Mouse (Mus musculus) stomach, embryonic 14.5 days (tissue): ENCODE data around the gene Snx29. TPM values are rescaled to one million over a fixed set of nuclear protein-coding genes. Genes with fewer than 3 reads are reported as not detected.

Source experiments
- ATAC-seq: fragments of 200-750 bp; cut with Nextera tagmentation; 2 replicates; pipeline ENCODE4 v1.8.0; 2017; ENCODE audit warnings: low read depth, moderate TSS enrichment; ENCODE audit not compliant: insufficient number of reproducible peaks, insufficient read depth, low FRiP score
- H3K27ac ChIP-seq: fragments of 300-500 bp; sonication (generic); 2 replicates; pipeline ENCODE4 v1.5.1; 2014; ENCODE audit warnings: mild to moderate bottlenecking, low read length, moderate library complexity, mixed read lengths
- H3K27me3 ChIP-seq: fragments of 300-500 bp; sonication (generic); 2 replicates; pipeline ENCODE4 v1.6.1; 2014; ENCODE audit warnings: low read length, control low read depth, mixed read lengths; ENCODE audit not compliant: control insufficient read depth, insufficient read depth
- H3K36me3 ChIP-seq: fragments of 300-500 bp; sonication (generic); 2 replicates; pipeline ENCODE4 v1.6.1; 2014; ENCODE audit warnings: mild to moderate bottlenecking, control low read depth, low read length, moderate library complexity, mixed read lengths; ENCODE audit not compliant: control insufficient read depth, insufficient read depth
- H3K4me1 ChIP-seq: fragments of 300-500 bp; sonication (generic); 2 replicates; pipeline ENCODE4 v1.6.1; 2014; ENCODE audit warnings: low read length, control low read depth, mixed read lengths; ENCODE audit not compliant: control insufficient read depth, insufficient read depth
- H3K4me2 ChIP-seq: fragments of 300-500 bp; sonication (generic); replicated peaks from 2 replicates; pipeline ENCODE4 v1.6.1; 2014; ENCODE audit warnings: low read depth, low read length, control low read depth
- H3K4me3 ChIP-seq: fragments of 300-500 bp; sonication (generic); 2 replicates; pipeline ENCODE4 v1.5.1; 2014; ENCODE audit warnings: low read depth, low read length, control low read depth
- H3K9ac ChIP-seq: fragments of 300-500 bp; sonication (generic); replicated peaks from 2 replicates; pipeline ENCODE4 v1.6.1; 2014; ENCODE audit warnings: low read depth, mild to moderate bottlenecking, control low read depth, low read length, moderate library complexity, mixed read lengths
- H3K9me3 ChIP-seq: fragments of 300-500 bp; sonication (generic); 2 replicates; pipeline ENCODE4 v1.6.1; 2016; ENCODE audit warnings: low read depth, low read length, control low read depth; ENCODE audit not compliant: control insufficient read depth
- WGBS: fragments of 180-500 bp; shearing (Covaris S2); extraction: QIAGEN DNeasy Blood & Tissue Kit; methylation state at CpG from one replicate; pipeline ENCODE4 v1.1.7; 2014; 5-methylcytosine and 5-hydroxymethylcytosine counted together
- polyA plus RNA-seq: library from polyadenylated mRNA; unstranded; fragments of >200 nt; fragmentation: Nextera tagmentation; extraction: Ambion mirVana; gene quantifications from 2 replicates; pipeline ENCODE4 v1.2.1, GENCODE M21; 2014

Snx29 gene
- polyA plus RNA-seq, 1 experiment from 2014 or later = 13.6 TPM

DNA sequence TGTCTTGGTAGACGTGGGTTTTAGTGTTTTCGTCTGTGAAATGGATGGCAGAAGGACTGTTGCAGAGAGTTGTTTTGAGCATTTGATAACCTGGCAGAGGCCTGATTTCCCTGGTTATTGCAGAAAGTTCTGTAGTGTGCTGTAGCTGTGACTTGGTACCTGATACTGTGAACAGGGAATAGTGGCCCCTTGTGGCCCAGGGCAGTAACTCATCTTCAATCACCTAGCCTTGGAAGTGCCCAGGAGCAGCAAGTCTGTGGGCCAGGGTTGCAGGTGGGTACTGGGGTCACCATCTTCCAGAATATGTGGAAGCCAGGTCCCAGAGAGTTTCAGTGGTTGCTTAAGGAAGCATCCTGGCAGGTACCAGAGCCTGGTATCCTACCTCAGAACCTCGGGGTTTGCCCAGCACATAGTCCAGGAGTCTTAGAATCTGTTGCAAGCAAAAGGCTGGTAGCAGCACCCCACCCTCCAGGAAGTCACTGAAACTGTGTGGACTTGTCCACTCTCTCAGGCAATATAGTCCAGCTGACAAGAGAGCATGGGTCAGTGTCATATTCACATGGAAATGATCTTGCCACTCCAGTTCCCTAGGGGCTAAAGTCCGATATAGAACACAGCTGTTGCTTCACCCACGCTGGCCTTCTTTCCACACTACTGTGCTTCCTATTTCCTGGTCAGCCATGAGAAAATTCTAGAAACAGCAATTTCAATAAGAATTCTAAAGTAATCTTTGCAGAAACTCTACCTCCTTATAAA, 281.1 kb downstream of the Snx29 start:
- Histone ChIP-seq H3K9me3 (no peaks in the 10 kb centered on the region), H3K9ac (no peak overlapping the region), H3K36me3 (no peaks in the 10 kb centered on the region), H3K27ac (no peak overlapping the region), H3K4me1 (no peaks in the 10 kb centered on the region), H3K4me3 (no peak overlapping the region), H3K4me2 (no peak overlapping the region), H3K27me3 (no peaks in the 10 kb centered on the region)
- 73% methylated on average over 5 of the region's 5 CpGs for WGBS
- ATAC-seq = 0 out of 2 replicates have a peak, but pooled peaks have one; percentile 49

DNA sequence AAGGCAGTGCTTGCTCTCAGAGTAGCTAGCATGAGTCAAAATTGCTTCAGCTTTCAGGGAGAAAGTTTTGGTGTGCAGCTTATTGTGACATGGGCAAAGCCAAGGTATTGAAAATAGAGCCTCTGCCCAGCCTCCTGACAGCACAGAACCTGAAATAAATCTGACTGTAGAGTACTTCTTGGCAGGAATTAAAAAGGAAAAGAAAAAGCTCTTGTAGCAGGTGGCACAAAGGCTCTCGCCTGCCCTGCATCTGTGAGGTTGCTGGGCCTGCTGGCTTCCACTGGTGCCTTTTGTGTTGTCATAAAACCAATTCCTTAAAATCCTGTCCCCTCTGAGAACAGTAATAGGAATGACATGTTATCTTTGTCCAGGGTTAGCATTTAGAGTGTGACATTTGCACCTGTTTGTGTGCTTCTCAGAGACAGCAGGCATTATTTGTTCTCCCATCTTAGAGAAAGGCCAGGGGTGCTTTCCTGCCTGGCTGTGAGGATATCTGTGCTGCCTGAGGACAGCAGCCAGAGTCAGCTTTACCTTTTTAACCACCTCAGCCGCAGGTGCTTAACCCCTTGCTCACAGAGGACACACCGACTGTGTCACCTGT, 289.9 kb downstream of the Snx29 start:
- H3K27me3 ChIP-seq = no peaks in the 10 kb centered on the region
- no peak overlapping the region for H3K27ac ChIP-seq
- no peak overlapping the region for H3K9ac ChIP-seq
- no peaks in the 10 kb centered on the region for H3K9me3 ChIP-seq
- no peak overlapping the region for H3K4me3 ChIP-seq
- no peak overlapping the region for H3K4me2 ChIP-seq
- ATAC-seq = no peak
- no peaks in the 10 kb centered on the region for H3K4me1 ChIP-seq
- no peaks in the 10 kb centered on the region for H3K36me3 ChIP-seq
- 70% methylated on average over 3 of the region's 3 CpGs for WGBS

DNA sequence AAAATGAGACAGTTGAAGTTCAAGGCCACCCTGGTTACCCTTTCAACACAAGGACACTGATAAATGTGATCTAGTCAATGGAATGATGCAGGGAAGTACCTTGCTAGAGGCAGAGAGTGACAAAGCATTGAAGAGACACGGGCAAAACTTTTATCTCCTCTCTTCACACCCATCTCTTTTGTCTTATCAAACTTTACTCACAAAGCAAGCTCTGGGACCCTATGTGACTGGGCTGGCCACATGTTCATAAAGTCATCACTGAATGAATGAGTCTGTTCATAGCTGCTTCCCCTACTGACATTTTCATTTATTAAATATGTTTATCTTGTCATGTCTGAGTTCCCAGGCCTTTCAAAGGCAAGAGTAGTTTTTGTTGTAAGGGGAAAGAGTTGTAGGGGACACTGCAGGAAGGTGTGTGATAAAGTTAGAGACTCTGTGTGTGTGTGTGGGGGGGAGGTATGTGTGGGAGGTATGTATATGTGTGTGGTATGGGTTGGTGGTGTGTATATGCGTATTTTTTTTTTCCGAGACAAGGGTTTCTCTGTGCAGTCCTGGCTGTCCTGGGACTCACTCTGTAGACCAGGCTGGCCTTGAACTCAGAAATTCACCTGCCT, 291.8 kb downstream of the Snx29 start:
- Histone ChIP-seq H3K36me3 (no peaks in the 10 kb centered on the region), H3K27me3 (no peaks in the 10 kb centered on the region), H3K4me1 (no peaks in the 10 kb centered on the region), H3K27ac (no peak overlapping the region), H3K9ac (no peak overlapping the region), H3K4me3 (no peak overlapping the region), H3K9me3 (no peaks in the 10 kb centered on the region), H3K4me2 (no peak overlapping the region)
- 83% methylated on average over 3 of the region's 3 CpGs for WGBS
- no peak for ATAC-seq

DNA sequence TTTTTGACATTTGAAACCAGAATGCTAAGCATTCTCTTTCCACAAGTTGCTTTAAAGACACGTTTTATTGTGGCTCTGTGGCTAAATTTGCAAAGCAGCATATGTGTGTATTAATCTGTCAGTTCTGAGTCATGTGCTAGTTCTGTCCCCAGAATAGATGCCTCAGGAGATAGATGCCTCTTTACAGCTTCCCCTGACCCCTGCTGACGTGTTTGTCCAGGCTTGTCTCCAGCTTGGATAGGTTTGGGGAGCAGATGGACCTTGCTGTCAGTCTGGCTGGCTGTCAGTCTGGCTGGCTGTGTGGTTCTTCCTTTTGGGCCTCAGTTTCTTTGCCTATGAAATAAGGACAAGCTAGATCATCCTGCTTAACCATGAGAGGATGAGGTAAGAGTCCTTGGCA, 292.9 kb downstream of the Snx29 start:
- WGBS = 67% methylated on average over 2 of the region's 2 CpGs
- H3K9ac ChIP-seq = no peak overlapping the region
- H3K27me3 ChIP-seq = no peaks in the 10 kb centered on the region
- H3K36me3 ChIP-seq = no peaks in the 10 kb centered on the region
- H3K4me3 ChIP-seq = no peak overlapping the region
- no peak overlapping the region for H3K27ac ChIP-seq
- H3K4me2 ChIP-seq = no peak overlapping the region
- no peak for ATAC-seq
- H3K4me1 ChIP-seq = no peaks in the 10 kb centered on the region
- no peaks in the 10 kb centered on the region for H3K9me3 ChIP-seq

DNA sequence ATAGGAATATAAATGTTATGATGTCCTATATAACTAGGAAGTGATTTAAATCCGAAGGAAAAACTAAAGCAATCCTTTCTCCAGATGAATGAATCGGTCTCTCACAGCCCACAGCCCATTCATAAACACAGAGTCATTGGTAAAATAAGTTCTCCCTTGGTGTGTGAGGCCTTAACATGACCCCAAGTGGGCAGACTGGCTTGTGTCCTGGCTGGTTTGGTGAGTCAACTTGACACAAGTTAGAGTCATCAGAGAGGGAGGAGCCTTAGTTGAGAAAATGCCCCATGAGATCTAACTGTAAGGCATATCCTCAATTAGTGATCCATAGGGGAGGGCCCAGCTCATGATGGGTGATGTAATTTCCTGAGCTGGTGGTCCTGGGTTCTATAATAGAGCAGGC, 297.2 kb downstream of the Snx29 start:
- no peaks in the 10 kb centered on the region for H3K27me3 ChIP-seq
- no peak overlapping the region for H3K4me2 ChIP-seq
- ATAC-seq = no peak
- no peaks in the 10 kb centered on the region for H3K36me3 ChIP-seq
- no peaks in the 10 kb centered on the region for H3K9me3 ChIP-seq
- H3K4me1 ChIP-seq = no peaks in the 10 kb centered on the region
- H3K4me3 ChIP-seq = no peak overlapping the region
- no peak overlapping the region for H3K27ac ChIP-seq
- H3K9ac ChIP-seq = no peak overlapping the region
- WGBS = 78% methylated on average over 2 of the region's 2 CpGs

DNA sequence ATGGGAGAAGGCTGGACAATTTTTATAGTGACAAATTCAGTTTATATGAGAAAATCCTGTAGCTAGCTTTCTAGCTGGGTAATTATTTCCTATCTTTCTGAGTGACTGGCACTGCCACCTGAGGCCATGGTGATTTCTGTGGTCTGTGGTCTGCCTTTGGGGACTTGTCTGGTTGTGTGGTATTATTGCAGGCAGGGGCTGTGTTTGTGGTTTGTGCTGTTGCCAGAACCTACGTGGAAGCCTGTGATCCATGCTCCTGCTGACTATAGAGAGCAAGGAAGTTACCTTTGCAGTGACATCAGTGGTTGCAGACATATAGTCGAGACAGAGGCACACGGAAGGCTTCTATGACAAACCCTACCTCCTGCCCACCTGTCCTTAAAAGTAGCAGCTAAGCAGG, 298.3 kb downstream of the Snx29 start:
- Histone ChIP-seq H3K4me1 (no peaks in the 10 kb centered on the region), H3K9ac (no peak overlapping the region), H3K36me3 (no peaks in the 10 kb centered on the region), H3K4me3 (no peak overlapping the region), H3K4me2 (no peak overlapping the region), H3K9me3 (no peaks in the 10 kb centered on the region), H3K27me3 (no peaks in the 10 kb centered on the region), H3K27ac (no peak overlapping the region)
- no peak for ATAC-seq
- 88% methylated on average over 3 of the region's 3 CpGs for WGBS

DNA sequence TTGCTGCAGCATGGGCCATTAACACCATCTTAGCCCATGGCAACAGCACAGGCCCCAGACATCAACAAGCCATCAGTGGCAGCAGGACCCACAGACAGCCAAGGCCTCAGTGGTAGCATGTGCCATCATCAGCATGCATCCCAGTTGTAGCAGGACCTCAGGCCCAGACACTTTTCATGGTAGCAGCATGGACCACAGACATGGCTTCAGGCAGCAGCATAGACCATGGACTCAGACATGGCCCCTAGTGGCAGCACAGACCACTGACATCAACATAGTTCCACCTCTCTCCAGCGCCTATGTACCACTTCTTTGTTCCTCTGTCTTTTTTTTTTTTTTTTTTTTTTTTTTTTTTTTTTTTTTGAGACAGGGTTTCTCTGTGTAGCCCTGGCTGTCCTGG, 299.0 kb downstream of the Snx29 start:
- no peaks in the 10 kb centered on the region for H3K9me3 ChIP-seq
- WGBS = 85% methylated on average over 1 of the region's 1 CpGs
- H3K4me2 ChIP-seq = no peak overlapping the region
- no peaks in the 10 kb centered on the region for H3K27me3 ChIP-seq
- H3K27ac ChIP-seq = no peak overlapping the region
- H3K9ac ChIP-seq = no peak overlapping the region
- H3K4me1 ChIP-seq = no peaks in the 10 kb centered on the region
- no peak overlapping the region for H3K4me3 ChIP-seq
- ATAC-seq = no peak
- H3K36me3 ChIP-seq = no peaks in the 10 kb centered on the region

DNA sequence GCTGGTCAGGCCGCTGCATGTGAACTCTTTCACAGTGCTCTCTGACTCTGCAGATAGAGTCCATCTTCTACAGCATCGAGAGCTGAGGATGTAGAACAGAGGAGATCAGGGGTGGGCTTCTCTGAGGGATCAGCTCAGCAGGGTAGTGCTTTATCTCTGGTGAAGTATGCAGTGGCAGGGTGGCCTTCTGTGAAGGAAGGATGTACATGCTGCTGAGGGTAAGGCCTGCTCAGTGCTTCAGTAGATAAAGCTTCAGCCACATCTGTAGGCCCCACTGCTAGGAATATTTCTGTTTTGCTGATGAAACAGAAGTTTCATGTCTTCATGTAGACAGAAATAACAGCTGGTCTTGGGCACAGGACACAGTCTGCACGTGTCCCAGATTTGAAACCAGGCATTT, 300.3 kb downstream of the Snx29 start:
- Histone ChIP-seq H3K27me3 (no peaks in the 10 kb centered on the region), H3K4me3 (no peak overlapping the region), H3K9ac (no peak overlapping the region), H3K27ac (no peak overlapping the region), H3K9me3 (no peaks in the 10 kb centered on the region), H3K4me1 (no peaks in the 10 kb centered on the region), H3K36me3 (no peaks in the 10 kb centered on the region), H3K4me2 (no peak overlapping the region)
- no peak for ATAC-seq
- 73% methylated on average over 3 of the region's 3 CpGs for WGBS
